Mouse (Mus musculus): ENCODE data around the gene Ripor3. TPM values are rescaled to one million over a fixed set of nuclear protein-coding genes. Genes with fewer than 3 reads are reported as not detected.

Ripor3 gene
- total and polyA plus RNA-seq, 3 experiments: 0.17 TPM; not detected in 2

DNA sequence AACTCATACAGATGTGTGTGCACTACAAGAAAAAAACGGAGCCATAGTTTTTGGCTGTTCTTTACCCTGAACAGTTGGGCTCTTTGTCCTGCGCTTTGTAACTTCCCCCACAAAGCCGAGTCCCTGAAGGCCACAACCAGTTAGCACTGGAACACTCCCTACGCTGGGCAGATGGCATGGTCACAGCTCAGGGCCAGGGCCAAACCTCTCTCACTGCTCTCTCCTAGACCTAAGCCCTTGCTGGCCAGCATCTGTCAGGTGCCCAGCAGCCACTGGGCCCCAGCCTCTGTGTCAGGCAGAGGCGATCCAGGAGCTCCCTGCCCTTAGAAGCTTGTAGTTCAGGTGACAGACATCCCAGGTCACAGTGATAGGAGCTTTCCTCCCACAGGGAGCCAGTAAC is 65.0 kb downstream of the Ripor3 start:
- peak overlapping the region in 1 of 3 experiments; percentile 7 for H3K4me3 ChIP-seq (replicated peaks in 1 of 3; ENCODE audit: low read depth in 2 of 3, low read length in 2 of 3, poor library complexity in 1 of 3)

DNA sequence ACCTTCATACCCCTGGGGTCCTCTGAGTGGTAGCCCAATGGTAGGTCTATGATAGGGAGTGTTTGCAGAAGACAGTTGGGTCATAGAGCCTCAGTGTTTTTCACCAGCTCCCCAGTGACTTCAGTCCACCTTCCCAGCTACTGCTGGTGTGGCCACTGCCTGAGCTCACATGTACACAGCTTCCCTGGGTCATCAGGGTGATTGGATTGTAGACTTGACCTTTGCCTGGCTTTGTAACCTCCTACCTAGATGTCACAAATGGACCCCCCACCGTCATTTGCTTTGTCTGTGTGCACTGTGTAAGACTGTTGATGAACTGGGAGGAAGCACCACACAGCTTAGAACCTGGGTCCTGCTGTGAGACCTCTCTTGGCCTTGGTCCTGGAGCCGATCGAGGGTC is 66.2 kb downstream of the Ripor3 start:
- Histone ChIP-seq H3K79me2 (replicated peaks; ENCODE audit: control insufficient read depth, extremely low read depth, insufficient read depth, poor library complexity, severe bottlenecking) (peaks cover 99% of the 10 kb centered on the region), H3K27ac (ENCODE audit: insufficient read depth, low read depth) (peak overlapping the region; percentile 12; the same call in 1 of the 2 replicates), H3K27me3 (replicated peaks) (no peaks in the 10 kb centered on the region), H3K4me3 (replicated peaks in 1 of 3; ENCODE audit: low read depth in 2 of 3, low read length in 2 of 3, poor library complexity in 1 of 3) (no peak overlapping the region), H3K36me3 (replicated peaks in 1 of 2; ENCODE audit: control insufficient read depth in 1 of 2, insufficient read depth in 1 of 2, low read length in 1 of 2) (peaks cover 0 to 39% of the 10 kb centered on the region in 2 experiments), H3K9me3 (replicated peaks; ENCODE audit: low read length) (no peaks in the 10 kb centered on the region), H3K9ac (ENCODE audit: insufficient read depth, low read depth) (peak overlapping the region; percentile 1; the same call in 1 of the 2 replicates), H3K4me1 (ENCODE audit: control insufficient read depth in 1 of 2, insufficient read depth in 2 of 2) (peaks cover 70 to 98% of the 10 kb centered on the region in 2 experiments), H3K4me2 (ENCODE audit: insufficient read depth, low read depth, poor library complexity, severe bottlenecking) (peak overlapping the region; percentile 4; the same call in 1 of the 2 replicates)
- in situ Hi-C loops (cut with MboI; ENCODE audit: low pct_ligation_motif_present, low pct_unique_long_range_greater_than_20kb, low sequenced_read_pairs) (no loop called here), dilution Hi-C loops (cut with MboI; ENCODE audit: extremely low pct_ligation_motif_present, extremely low pct_unique_long_range_greater_than_20kb, low sequenced_read_pairs) (no loop called here)
- TF ChIP-seq CHD1 (IDR thresholded peaks at IDR 0.05; ENCODE audit: low read depth, low read length) (no peak), SIN3A (IDR thresholded peaks at IDR 0.05; ENCODE audit: low read length) (no peak), MXI1 (IDR thresholded peaks at IDR 0.05; ENCODE audit: low read depth, low read length) (no peak), HCFC1 (IDR thresholded peaks at IDR 0.05; ENCODE audit: low read depth, low read length) (no peak), JUND (conservative IDR thresholded peaks at IDR 0.05; ENCODE audit: low read depth, low read length) (no peak), JUN (IDR thresholded peaks at IDR 0.05; ENCODE audit: insufficient read depth, low read depth, low read length) (no peak), NRF1 (IDR thresholded peaks at IDR 0.05; ENCODE audit: low read depth, low read length) (no peak), TCF12 (IDR thresholded peaks at IDR 0.05; ENCODE audit: low read depth, low read length) (no peak), MEF2A (IDR thresholded peaks at IDR 0.05; ENCODE audit: borderline replicate concordance, low read depth, low read length) (no peak)
- no peak for DNase-seq (ENCODE audit: extremely low read depth)

More for the DNA sequence above, 65.0 kb downstream of the Ripor3 start:
- Histone ChIP-seq H3K27me3 (replicated peaks) (no peaks in the 10 kb centered on the region), H3K4me2 (ENCODE audit: insufficient read depth, low read depth, poor library complexity, severe bottlenecking) (0 out of 2 replicates have a peak overlapping the region, but pooled peaks have one; percentile 4), H3K9ac (ENCODE audit: insufficient read depth, low read depth) (no peak overlapping the region), H3K9me3 (replicated peaks; ENCODE audit: low read length) (no peaks in the 10 kb centered on the region), H3K79me2 (replicated peaks; ENCODE audit: control insufficient read depth, extremely low read depth, insufficient read depth, poor library complexity, severe bottlenecking) (peaks cover 99% of the 10 kb centered on the region), H3K36me3 (replicated peaks in 1 of 2; ENCODE audit: control insufficient read depth in 1 of 2, insufficient read depth in 1 of 2, low read length in 1 of 2) (peaks cover 0 to 44% of the 10 kb centered on the region in 2 experiments), H3K27ac (ENCODE audit: insufficient read depth, low read depth) (peak overlapping the region; percentile 1; the same call in 1 of the 2 replicates), H3K4me1 (ENCODE audit: control insufficient read depth in 1 of 2, insufficient read depth in 2 of 2) (peaks cover 78 to 99% of the 10 kb centered on the region in 2 experiments)
- in situ Hi-C loops (cut with MboI; ENCODE audit: low pct_ligation_motif_present, low pct_unique_long_range_greater_than_20kb, low sequenced_read_pairs): no loop called here
- dilution Hi-C loops (cut with MboI; ENCODE audit: extremely low pct_ligation_motif_present, extremely low pct_unique_long_range_greater_than_20kb, low sequenced_read_pairs): no loop called here
- TF ChIP-seq TCF12 (IDR thresholded peaks at IDR 0.05; ENCODE audit: low read depth, low read length): no peak
- TF ChIP-seq ZMIZ1 (IDR thresholded peaks at IDR 0.05; ENCODE audit: low read depth, low read length): no peak
- no peak for TF ChIP-seq TBP (conservative IDR thresholded peaks at IDR 0.05; ENCODE audit: low read depth, low read length)
- no peak for TF ChIP-seq MYC (IDR thresholded peaks at IDR 0.05; ENCODE audit: low read depth, low read length)
- TF ChIP-seq GABPA (IDR thresholded peaks at IDR 0.05; ENCODE audit: insufficient replicate concordance, low read depth, low read length): no peak
- TF ChIP-seq BHLHE40 (IDR thresholded peaks at IDR 0.05; ENCODE audit: low read depth, low read length): no peak
- TF ChIP-seq HCFC1 (IDR thresholded peaks at IDR 0.05; ENCODE audit: low read depth, low read length): no peak
- TF ChIP-seq RAD21 (IDR thresholded peaks at IDR 0.05; ENCODE audit: low read depth, low read length): no peak
- TF ChIP-seq CHD2 (IDR thresholded peaks at IDR 0.05; ENCODE audit: low read length): no peak
- no peak for TF ChIP-seq IRF4 (IDR thresholded peaks at IDR 0.05; ENCODE audit: low read depth, low read length)
- no peak for TF ChIP-seq CHD1 (IDR thresholded peaks at IDR 0.05; ENCODE audit: low read depth, low read length)
- TF ChIP-seq JUND (conservative IDR thresholded peaks at IDR 0.05; ENCODE audit: low read depth, low read length): no peak
- no peak for TF ChIP-seq JUN (IDR thresholded peaks at IDR 0.05; ENCODE audit: insufficient read depth, low read depth, low read length)
- TF ChIP-seq SIN3A (IDR thresholded peaks at IDR 0.05; ENCODE audit: low read length): no peak
- no peak for TF ChIP-seq NELFE (IDR thresholded peaks at IDR 0.05; ENCODE audit: low read depth, low read length)
- TF ChIP-seq CTCF (conservative IDR thresholded peaks at IDR 0.05 in 1 of 2, IDR thresholded peaks at IDR 0.05 in 1 of 2; ENCODE audit: low read depth in 2 of 2, low read length in 2 of 2): no peak
- no peak for TF ChIP-seq USF2 (conservative IDR thresholded peaks at IDR 0.05; ENCODE audit: low read depth, low read length)
- DNase-seq (ENCODE audit: extremely low read depth): no peak

Data from CH12.LX (cell line).